Mouse (Mus musculus) forebrain, embryonic 12.5 days (tissue): Measurements from ENCODE around the gene Catsperz. TPM values are rescaled to one million over a fixed set of nuclear protein-coding genes. Genes with fewer than 3 reads are reported as not detected.
"Not testable (repeated sequence)": the region's sequence is repeated elsewhere in the genome, so short reads cannot be mapped to it uniquely, and the experiment has no call there.

Experiments
- ATAC-seq: fragments of 200-750 bp; cut with Nextera tagmentation; 2 replicates; pipeline ENCODE4 v1.8.0; 2017; ENCODE audit warnings: moderate TSS enrichment; ENCODE audit not compliant: low FRiP score
- H3K27ac ChIP-seq: fragments of 300-500 bp; sonication (generic); 2 replicates; pipeline ENCODE4 v1.5.1; 2016; ENCODE audit warnings: mild to moderate bottlenecking
- H3K27me3 ChIP-seq: fragments of 300-500 bp; sonication (generic); 2 replicates; pipeline ENCODE4 v1.6.1; 2016; ENCODE audit warnings: mild to moderate bottlenecking
- H3K36me3 ChIP-seq: fragments of 300-500 bp; sonication (generic); replicated peaks from 2 replicates; pipeline ENCODE4 v1.6.1; 2016; ENCODE audit warnings: mild to moderate bottlenecking
- H3K4me1 ChIP-seq: fragments of 300-500 bp; sonication (generic); 2 replicates; pipeline ENCODE4 v1.6.1; 2016
- H3K4me2 ChIP-seq: fragments of 300-500 bp; sonication (generic); 2 replicates; pipeline ENCODE4 v1.6.1; 2016; ENCODE audit warnings: mild to moderate bottlenecking, moderate library complexity
- H3K4me3 ChIP-seq: fragments of 300-500 bp; sonication (generic); replicated peaks from 2 replicates; pipeline ENCODE4 v1.5.1; 2016; ENCODE audit warnings: mild to moderate bottlenecking
- H3K9ac ChIP-seq: fragments of 300-500 bp; sonication (generic); 2 replicates; pipeline ENCODE4 v1.6.1; 2016; ENCODE audit warnings: mild to moderate bottlenecking
- H3K9me3 ChIP-seq: fragments of 300-500 bp; sonication (generic); 2 replicates; pipeline ENCODE4 v1.6.1; 2016
- whole genome bisulfite sequencing: fragments of 180-500 bp; shearing (Covaris S2); methylation state at CpG from one replicate; pipeline ENCODE4 v1.1.7; 2016; 5-methylcytosine and 5-hydroxymethylcytosine counted together
- polyA plus RNA-seq: library from polyadenylated mRNA; unstranded; fragments of >200 nt; fragmentation: Nextera tagmentation; extraction: Ambion mirVana; gene quantifications from 2 replicates; pipeline ENCODE4 v1.2.1, GENCODE M21; 2016

Catsperz gene
- polyA plus RNA-seq, 1 experiment from 2014 or later = 0.27 TPM

DNA sequence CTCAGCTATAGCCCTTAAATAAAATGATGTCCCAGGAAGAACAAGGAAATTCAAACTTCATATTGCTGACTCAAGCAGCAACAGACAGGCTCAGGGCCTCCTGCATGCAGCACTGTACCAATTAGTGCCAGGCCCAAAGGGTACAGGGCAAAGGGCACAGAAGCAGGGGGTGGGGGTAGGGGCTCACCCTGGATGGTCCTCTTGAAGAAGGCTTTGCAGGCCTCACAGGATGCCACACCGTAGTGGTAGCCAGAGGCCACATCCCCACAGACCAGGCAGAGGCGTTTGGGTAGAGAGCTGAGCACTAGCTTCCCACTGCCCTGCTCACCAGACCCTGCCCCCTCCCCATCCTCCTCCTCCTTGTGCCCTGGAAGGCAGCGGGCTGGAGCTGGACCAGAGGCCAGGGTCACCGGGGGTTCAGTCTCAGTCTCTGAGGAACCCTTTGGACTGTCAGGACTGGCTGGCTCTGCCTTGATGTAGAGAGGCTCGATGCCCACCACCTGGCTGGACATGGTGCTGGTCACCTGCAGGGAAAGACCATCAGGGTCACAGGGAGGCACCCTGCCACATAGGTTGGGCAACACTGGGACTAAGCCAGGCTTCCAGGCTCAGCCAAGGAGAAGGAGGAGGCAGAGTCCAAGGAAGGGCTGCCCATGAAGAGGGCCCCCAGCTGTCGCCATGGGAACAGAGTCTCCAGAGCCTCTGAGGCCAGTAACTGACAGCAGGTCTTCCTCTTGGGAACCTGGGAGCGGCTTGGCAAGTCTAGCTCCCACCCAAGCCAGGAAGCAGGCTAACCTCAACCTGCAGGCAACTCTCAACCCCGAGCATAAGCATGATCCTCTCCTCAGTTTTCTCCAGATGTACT is 5.1 kb downstream of the Catsperz start:
- peak overlapping the region; percentile 92; the same call in 1 of the 2 replicates for H3K9ac ChIP-seq
- no peak overlapping the region for H3K27ac ChIP-seq
- peaks cover 29% of the 10 kb centered on the region for H3K4me1 ChIP-seq
- peak overlapping the region; percentile 91 for H3K4me2 ChIP-seq
- H3K36me3 ChIP-seq = 0 out of 2 replicates have a peak, but pooled peaks cover 6% of the 10 kb centered on the region
- H3K9me3 ChIP-seq = no peaks in the 10 kb centered on the region
- H3K4me3 ChIP-seq = peak overlapping the region; percentile 89
- peaks cover 28% of the 10 kb centered on the region for H3K27me3 ChIP-seq
- no peak for ATAC-seq
- WGBS = 46% methylated on average over 8 of the region's 8 CpGs

DNA sequence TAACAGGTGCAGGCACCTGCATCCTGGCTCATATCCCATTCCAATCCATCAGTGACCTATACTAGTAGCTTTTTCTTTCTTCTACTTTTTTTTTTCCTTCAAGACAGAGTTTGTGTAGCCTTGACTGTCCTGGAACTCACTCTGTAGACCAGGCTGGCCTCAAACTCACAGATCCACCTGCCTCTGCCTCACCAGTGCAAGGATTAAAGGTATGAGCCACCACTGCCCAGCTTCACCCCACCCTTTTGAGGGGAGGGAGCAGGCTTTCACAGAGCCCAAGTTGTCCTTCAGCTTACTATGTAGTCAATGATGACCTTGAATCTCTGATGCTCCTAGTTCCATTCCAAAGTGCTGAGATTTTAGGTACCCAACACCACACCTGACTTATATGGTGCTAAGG is 5.7 kb downstream of the Catsperz start:
- no peak overlapping the region for H3K4me2 ChIP-seq
- H3K36me3 ChIP-seq = 0 out of 2 replicates have a peak, but pooled peaks cover 6% of the 10 kb centered on the region
- no peaks in the 10 kb centered on the region for H3K9me3 ChIP-seq
- no peak for ATAC-seq
- H3K27ac ChIP-seq = no peak overlapping the region
- peaks cover 21% of the 10 kb centered on the region for H3K27me3 ChIP-seq
- H3K4me3 ChIP-seq = no peak overlapping the region
- peaks cover 23% of the 10 kb centered on the region for H3K4me1 ChIP-seq
- no peak overlapping the region for H3K9ac ChIP-seq

DNA sequence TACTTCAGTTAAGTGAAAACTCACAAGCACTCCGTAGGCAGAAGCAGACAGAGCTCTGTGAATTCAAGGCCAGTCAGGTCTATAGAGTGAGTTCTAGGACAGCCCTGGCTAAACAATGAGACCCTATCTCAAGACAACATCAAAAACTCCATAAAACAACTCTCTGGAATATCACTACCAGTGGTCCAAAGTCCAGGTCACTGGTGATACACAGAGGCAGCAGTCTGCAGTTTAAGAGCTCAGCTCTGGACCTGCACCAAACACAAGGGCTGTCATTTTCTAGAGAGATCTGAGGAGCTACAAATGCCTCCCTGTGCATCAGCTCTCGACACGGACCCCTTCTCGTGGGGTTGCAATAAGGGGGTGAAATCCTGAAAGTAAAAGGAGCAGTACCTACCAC is 6.9 kb downstream of the Catsperz start:
- Histone ChIP-seq H3K27ac (no peak overlapping the region), H3K9ac (no peak overlapping the region), H3K4me1 (peaks cover 23% of the 10 kb centered on the region), H3K36me3 (peaks cover 17% of the 10 kb centered on the region), H3K9me3 (no peaks in the 10 kb centered on the region), H3K27me3 (peaks cover 11% of the 10 kb centered on the region), H3K4me2 (no peak overlapping the region), H3K4me3 (no peak overlapping the region)
- 88% methylated on average over 4 of the region's 4 CpGs for WGBS
- ATAC-seq = no peak

DNA sequence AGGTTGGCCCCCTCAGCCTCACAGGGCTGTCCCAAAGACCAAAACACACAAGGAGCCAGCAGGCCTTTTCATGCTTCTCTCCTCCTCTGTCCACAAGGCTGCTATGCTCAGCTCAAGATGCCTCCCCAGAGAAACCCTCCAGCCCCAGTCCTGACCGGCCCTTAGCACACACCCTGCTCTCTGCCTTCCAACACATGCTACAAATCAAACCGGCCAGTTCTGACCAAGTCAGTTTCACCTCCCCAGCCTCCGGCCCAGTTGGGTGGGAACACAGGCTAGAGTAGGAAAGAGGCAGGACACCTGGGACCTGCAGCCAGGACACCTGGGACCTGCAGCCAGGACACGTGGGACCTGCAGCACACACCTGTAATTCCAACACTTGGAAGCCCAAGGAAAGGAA is 8.7 kb downstream of the Catsperz start:
- 86% methylated on average over 4 of the region's 4 CpGs for WGBS

DNA sequence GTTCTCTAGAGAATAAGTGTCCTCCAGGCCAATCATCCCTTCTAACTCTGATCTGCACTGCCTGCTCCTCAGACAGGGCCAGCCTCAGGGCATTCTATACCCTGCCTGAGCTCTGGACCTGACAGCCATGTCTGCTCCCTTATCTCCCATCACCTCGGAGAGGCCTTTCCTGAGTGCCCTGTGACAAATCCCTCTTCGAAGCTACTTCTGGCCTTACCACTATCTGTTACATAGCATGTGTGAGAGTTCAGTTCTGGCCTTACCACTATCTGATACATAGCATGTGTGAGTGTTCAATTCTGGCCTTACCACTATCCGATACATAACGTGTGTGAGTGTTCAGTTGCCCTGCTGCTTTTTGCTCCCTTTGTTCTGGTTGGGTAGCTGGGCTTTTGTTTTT is 9.9 kb downstream of the Catsperz start:
- 88% methylated on average over 4 of the region's 4 CpGs for whole genome bisulfite sequencing
- H3K4me3 ChIP-seq = no peak overlapping the region

More for the DNA sequence above, 8.7 kb downstream of the Catsperz start:
- no peaks in the 10 kb centered on the region for H3K9me3 ChIP-seq
- no peak for ATAC-seq
- no peak overlapping the region for H3K4me3 ChIP-seq
- H3K9ac ChIP-seq = no peak overlapping the region
- H3K27ac ChIP-seq = no peak overlapping the region
- H3K27me3 ChIP-seq = no peaks in the 10 kb centered on the region
- H3K4me2 ChIP-seq = no peak overlapping the region
- peaks cover 20% of the 10 kb centered on the region for H3K4me1 ChIP-seq
- peaks cover 35% of the 10 kb centered on the region for H3K36me3 ChIP-seq

DNA sequence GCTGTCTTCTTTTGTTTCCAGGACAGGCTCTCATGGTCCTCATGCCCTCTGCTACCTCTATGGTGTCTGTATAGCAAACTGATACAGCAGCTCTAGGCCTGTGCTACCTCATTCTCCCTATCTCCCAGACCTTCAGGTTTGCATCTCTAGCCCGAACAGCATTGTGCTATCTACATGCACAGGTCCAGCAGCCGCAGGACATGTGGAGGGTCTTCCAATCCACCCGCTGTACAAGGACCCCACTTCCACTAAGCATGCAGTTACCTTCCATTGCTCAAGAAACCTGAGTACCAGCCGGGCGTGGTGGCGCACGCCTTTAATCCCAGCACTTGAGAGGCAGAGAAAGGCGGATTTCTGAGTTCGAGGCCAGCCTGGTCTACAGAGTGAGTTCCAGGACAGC is 10.6 kb downstream of the Catsperz start:
- Histone ChIP-seq H3K9ac (no peak overlapping the region), H3K27me3 (no peaks in the 10 kb centered on the region), H3K4me3 (no peak overlapping the region), H3K27ac (no peak overlapping the region), H3K9me3 (no peaks in the 10 kb centered on the region), H3K36me3 (peaks cover 41% of the 10 kb centered on the region), H3K4me1 (peaks cover 12% of the 10 kb centered on the region), H3K4me2 (no peak overlapping the region)
- 94% methylated on average over 9 of the region's 9 CpGs for WGBS
- no peak for ATAC-seq

More for the DNA sequence above, 9.9 kb downstream of the Catsperz start:
- no peak overlapping the region for H3K9ac ChIP-seq
- no peak for ATAC-seq
- H3K36me3 ChIP-seq = peaks cover 41% of the 10 kb centered on the region
- no peak overlapping the region for H3K27ac ChIP-seq
- peaks cover 19% of the 10 kb centered on the region for H3K4me1 ChIP-seq
- no peak overlapping the region for H3K4me2 ChIP-seq
- H3K27me3 ChIP-seq = no peaks in the 10 kb centered on the region
- no peaks in the 10 kb centered on the region for H3K9me3 ChIP-seq

DNA sequence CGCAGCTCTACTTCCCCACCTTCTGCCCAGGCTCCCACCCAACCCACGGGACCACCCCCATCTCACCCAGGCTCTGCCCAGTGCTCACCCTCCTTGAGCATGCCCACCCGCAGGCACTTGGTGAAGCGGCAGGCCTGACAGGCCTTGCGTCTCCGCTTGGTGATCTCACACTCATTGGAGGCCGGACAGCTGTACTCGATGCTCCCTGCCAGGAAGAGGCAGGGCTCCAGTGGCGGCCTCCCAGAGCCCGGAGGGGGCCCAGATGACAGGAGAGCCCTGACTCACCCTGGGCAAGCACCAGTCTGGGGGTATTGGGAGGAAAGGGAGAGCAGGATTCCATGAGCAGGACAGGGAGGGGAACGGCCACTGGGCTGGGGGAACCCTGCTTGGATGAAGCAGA is 11.2 kb downstream of the Catsperz start:
- no peak overlapping the region for H3K4me3 ChIP-seq
- no peak for ATAC-seq
- no peaks in the 10 kb centered on the region for H3K9me3 ChIP-seq
- no peaks in the 10 kb centered on the region for H3K27me3 ChIP-seq
- 88% methylated on average over 11 of the region's 11 CpGs for WGBS
- H3K4me2 ChIP-seq = no peak overlapping the region
- H3K4me1 ChIP-seq = peaks cover 12% of the 10 kb centered on the region
- no peak overlapping the region for H3K27ac ChIP-seq
- no peak overlapping the region for H3K9ac ChIP-seq
- peaks cover 41% of the 10 kb centered on the region for H3K36me3 ChIP-seq

DNA sequence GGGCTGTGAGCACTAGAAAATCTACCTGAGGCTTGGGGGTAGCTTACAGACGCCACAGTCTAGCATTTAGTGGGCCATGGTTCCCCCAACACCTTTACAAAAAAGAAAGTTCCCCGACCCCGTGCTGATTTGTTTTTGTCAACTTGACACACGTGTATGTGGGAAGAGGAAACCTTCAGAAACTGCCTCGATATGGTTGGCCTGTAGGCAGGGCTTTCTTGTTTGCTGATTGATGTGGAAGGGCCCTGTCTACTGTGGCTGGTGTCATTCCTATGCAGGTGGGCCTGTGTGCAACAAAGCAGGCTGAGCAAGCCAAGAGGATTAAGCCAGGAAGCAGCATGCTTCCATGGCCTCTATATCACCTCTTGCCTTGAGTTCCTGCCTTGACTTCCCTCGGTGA is 12.1 kb downstream of the Catsperz start:
- peaks cover 34% of the 10 kb centered on the region for H3K36me3 ChIP-seq
- no peak overlapping the region for H3K9ac ChIP-seq
- no peak overlapping the region for H3K4me3 ChIP-seq
- H3K27ac ChIP-seq = no peak overlapping the region
- no peak overlapping the region for H3K4me2 ChIP-seq
- peaks cover 22% of the 10 kb centered on the region for H3K4me1 ChIP-seq
- H3K9me3 ChIP-seq = no peaks in the 10 kb centered on the region
- WGBS = 88% methylated on average over 6 of the region's 6 CpGs
- ATAC-seq = no peak
- H3K27me3 ChIP-seq = no peaks in the 10 kb centered on the region

DNA sequence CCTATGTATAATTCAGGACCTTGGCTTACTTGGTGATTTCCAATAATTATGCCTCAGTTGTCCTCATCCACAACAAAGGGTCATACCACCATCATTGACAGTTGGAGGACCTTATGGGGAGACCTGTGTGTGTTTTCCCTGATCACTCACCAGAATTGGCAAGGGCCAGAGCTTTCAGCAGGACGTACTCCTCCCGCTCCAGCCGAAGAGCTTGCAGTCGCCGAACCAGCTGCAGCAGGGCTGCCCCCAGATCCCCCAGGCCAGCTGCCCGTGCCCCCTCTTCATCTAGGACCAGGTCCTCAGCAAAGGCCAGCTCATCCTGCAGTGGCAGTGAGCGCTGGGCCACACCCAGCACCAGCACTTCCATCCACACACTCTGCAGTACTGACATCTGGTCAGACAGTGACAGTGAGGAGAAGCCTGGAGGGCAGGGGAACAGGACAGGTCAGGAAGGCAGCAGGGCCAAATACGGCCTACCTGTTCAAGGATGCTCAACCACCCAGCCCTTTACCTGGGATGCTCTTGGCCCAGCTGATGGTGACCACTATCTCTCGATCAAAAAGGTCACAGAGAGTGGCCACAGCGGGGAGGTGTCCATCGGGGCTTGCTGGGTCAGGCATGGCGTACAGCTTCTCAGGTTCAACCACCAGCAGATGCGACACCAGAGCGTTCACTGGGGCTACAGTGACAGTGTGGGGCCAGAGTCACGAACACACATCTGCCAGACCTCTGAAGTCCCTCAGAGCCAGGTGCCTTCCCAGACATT is 12.8 kb downstream of the Catsperz start:
- WGBS = 91% methylated on average over 15 of the region's 15 CpGs
- Histone ChIP-seq H3K36me3 (peaks cover 35% of the 10 kb centered on the region), H3K4me1 (peaks cover 28% of the 10 kb centered on the region), H3K27me3 (no peaks in the 10 kb centered on the region), H3K27ac (no peak overlapping the region), H3K4me3 (no peak overlapping the region), H3K9me3 (no peaks in the 10 kb centered on the region), H3K9ac (no peak overlapping the region), H3K4me2 (no peak overlapping the region)
- no peak for ATAC-seq

DNA sequence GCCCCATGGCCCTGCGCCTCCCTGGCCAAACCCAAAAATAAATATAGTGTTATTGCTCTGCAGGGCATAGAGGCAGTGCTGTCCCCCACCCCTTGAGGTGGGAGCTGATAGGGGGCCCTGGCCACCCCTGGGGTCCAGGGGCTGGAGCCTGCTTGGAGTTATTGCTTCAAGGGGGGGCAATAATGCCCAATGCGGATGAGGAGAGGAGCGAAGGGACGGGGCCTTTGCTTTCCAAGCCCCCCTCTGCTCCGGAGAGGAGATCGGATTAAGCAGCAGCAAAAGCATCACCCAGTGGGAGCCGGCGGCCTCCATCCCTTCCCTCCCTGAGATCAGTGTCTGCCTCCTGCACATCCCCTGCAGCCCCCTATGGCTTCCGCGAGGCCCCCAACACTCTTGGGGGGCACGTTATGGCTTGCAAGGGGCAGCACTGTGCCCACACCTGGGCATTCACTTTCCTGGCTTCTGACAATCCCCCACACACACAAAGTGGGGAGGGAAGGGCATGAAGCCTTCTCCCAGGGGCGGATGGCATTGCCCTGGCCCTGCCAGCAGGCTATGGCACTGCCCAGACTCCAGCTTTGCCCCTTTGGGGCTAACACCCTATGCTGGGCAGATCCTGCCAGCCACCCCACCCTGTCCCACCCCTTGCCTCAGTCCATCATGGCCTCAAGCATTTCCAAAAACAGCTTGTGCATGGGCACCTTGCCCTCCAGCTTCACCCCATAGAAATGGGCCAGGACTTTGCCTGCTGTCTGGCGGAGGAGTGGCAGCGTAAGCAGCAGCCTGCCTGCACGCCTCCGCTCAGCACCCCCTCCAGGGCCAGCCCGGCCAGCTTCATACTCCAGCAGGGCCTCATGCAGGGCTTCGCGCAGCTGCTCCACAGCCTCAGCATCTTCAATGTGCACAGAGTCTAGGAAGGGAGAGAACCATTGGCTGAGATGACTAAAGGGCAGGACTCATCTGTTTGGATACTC is 13.8 kb downstream of the Catsperz start:
- H3K36me3 ChIP-seq = peaks cover 45% of the 10 kb centered on the region
- peak overlapping the region; percentile 25 for H3K4me3 ChIP-seq
- H3K9ac ChIP-seq = 0 out of 2 replicates have a peak overlapping the region, but pooled peaks have one; percentile 13
- no peak overlapping the region for H3K27ac ChIP-seq
- 87% methylated on average over 19 of the region's 19 CpGs for WGBS
- H3K4me1 ChIP-seq = peaks cover 29% of the 10 kb centered on the region
- no peaks in the 10 kb centered on the region for H3K9me3 ChIP-seq
- ATAC-seq = no peak
- no peaks in the 10 kb centered on the region for H3K27me3 ChIP-seq
- peak overlapping the region; percentile 72 for H3K4me2 ChIP-seq

DNA sequence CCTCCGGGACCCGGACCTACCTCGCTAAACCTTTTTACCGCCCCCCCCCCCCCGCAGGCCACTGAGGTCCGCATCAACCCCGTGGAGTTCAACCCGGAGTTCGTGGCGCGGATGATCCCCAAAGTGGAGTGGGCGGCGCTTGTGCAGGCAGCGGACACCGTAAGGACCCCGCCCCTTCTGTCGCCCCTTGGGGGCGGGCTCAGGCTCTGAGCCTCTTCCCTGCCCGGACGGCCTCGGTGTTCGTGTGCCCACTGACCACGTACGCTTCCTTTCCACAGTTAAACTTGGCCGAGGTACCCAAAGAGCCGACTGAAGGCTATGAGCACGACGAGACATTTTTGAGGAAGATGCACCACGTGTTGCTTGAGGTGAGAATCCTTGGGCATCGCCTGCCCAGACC is 14.9 kb downstream of the Catsperz start:
- not testable (repeated sequence) for H3K9me3 ChIP-seq, H3K27me3 ChIP-seq
- H3K4me1 ChIP-seq = peaks cover 29% of the 10 kb centered on the region
- H3K4me3 ChIP-seq = peak overlapping the region; percentile 65
- peak; percentile 42 for ATAC-seq
- peaks cover 53% of the 10 kb centered on the region for H3K36me3 ChIP-seq
- H3K27ac ChIP-seq = peak overlapping the region; percentile 98
- peak overlapping the region; percentile 72 for H3K4me2 ChIP-seq
- peak overlapping the region; percentile 72 for H3K9ac ChIP-seq
- 2% methylated on average over 30 of the region's 30 CpGs for WGBS
